Comparison of ENCODE assay signal across 11 mouse cellular contexts in genomic region chr4:150837458-150837857, GRCm38 (mm10). TPM values are rescaled to one million over a fixed set of nuclear protein-coding genes. Genes with fewer than 3 reads are reported as not detected.
A peak's percentile ranks its signal among the peaks of the same experiment; 100 is the strongest.
DNase-seq lines count a peak whose midpoint lies in the region; ATAC-seq and TF ChIP-seq lines count a peak whose summit lies in the region.
"Had no signal": no experiment of that assay in that cellular context is flagged by ENCODE, and none has a peak within 500 bp of the region (broad histone marks: within the 10 kb centered on the region; RNA-seq: fewer than 3 reads in every experiment).

No protein-coding gene starts in this region.

- 55% methylated on average over 6 of the region's 6 CpGs for WGBS in kidney, adult 2 months
- WGBS in kidney, embryonic 16.5 days, result 66% methylated on average over 6 of the region's 6 CpGs
- 76% methylated on average over 6 of the region's 6 CpGs for WGBS in kidney, embryonic 15.5 days
- 86% methylated on average over 6 of the region's 6 CpGs for WGBS in midbrain, embryonic 15.5 days
- WGBS in neural tube, embryonic 15.5 days, result 87% methylated on average over 6 of the region's 6 CpGs

- H3K9me3 ChIP-seq in kidney, embryonic 16.5 days (ENCODE audit: low read length), result no peaks in the 10 kb centered on the region
- H3K9me3 ChIP-seq in kidney, embryonic 15.5 days (replicated peaks), result no peaks in the 10 kb centered on the region
- no peaks in the 10 kb centered on the region for H3K9me3 ChIP-seq in midbrain, embryonic 15.5 days
- no peaks in the 10 kb centered on the region for H3K9me3 ChIP-seq in neural tube, embryonic 15.5 days (replicated peaks)
- H3K9me3 ChIP-seq: hindbrain, embryonic 12.5 days; stomach, embryonic 15.5 days had no signal

- no peak for ATAC-seq in kidney, embryonic 16.5 days (ENCODE audit: low FRiP score, low TSS enrichment)
- no peak for ATAC-seq in kidney, embryonic 15.5 days (replicated peaks; ENCODE audit: low FRiP score)
- ATAC-seq in megakaryocyte, adult 5-6 weeks (ENCODE audit: poor library complexity, severe bottlenecking), result peak; percentile 67
- no peak for ATAC-seq in midbrain, embryonic 15.5 days (replicated peaks)
- ATAC-seq in neural tube, embryonic 15.5 days (ENCODE audit: low FRiP score), result no peak

- no peaks in the 10 kb centered on the region for H3K27me3 ChIP-seq in kidney, adult 2 months (replicated peaks; ENCODE audit: control insufficient read depth, insufficient read depth, low read length)
- H3K27me3 ChIP-seq in kidney, embryonic 16.5 days (ENCODE audit: insufficient read depth, low read length), result no peaks in the 10 kb centered on the region
- H3K27me3 ChIP-seq in kidney, embryonic 15.5 days, result no peaks in the 10 kb centered on the region
- no peaks in the 10 kb centered on the region for H3K27me3 ChIP-seq in midbrain, embryonic 15.5 days (replicated peaks)
- H3K27me3 ChIP-seq in neural tube, embryonic 15.5 days (replicated peaks), result no peaks in the 10 kb centered on the region
- H3K27me3 ChIP-seq: hindbrain, embryonic 12.5 days; stomach, embryonic 15.5 days had no signal

- H3K4me2 ChIP-seq in kidney, embryonic 16.5 days (replicated peaks; ENCODE audit: low read depth, low read length), result no peak overlapping the region
- H3K4me2 ChIP-seq in kidney, embryonic 15.5 days, result no peak overlapping the region
- H3K4me2 ChIP-seq in midbrain, embryonic 15.5 days, result no peak overlapping the region
- H3K4me2 ChIP-seq in neural tube, embryonic 15.5 days, result no peak overlapping the region
- H3K4me2 ChIP-seq: hindbrain, embryonic 12.5 days; stomach, embryonic 15.5 days had no signal

- H3K9ac ChIP-seq in kidney, embryonic 16.5 days (replicated peaks; ENCODE audit: low read length), result no peak overlapping the region
- no peak overlapping the region for H3K9ac ChIP-seq in kidney, embryonic 15.5 days
- H3K9ac ChIP-seq in midbrain, embryonic 15.5 days, result no peak overlapping the region
- H3K9ac ChIP-seq in neural tube, embryonic 15.5 days (replicated peaks), result no peak overlapping the region
- H3K9ac ChIP-seq: hindbrain, embryonic 12.5 days; stomach, embryonic 15.5 days had no signal

- peaks cover 3% of the 10 kb centered on the region; the same call in 1 of the 2 replicates for H3K4me1 ChIP-seq in kidney, adult 2 months (ENCODE audit: control insufficient read depth, insufficient read depth, low read length)
- H3K4me1 ChIP-seq in kidney, embryonic 16.5 days (ENCODE audit: insufficient read depth, low read length), result 0 out of 2 replicates have a peak, but pooled peaks cover 3% of the 10 kb centered on the region
- H3K4me1 ChIP-seq in kidney, embryonic 15.5 days, result 0 out of 2 replicates have a peak, but pooled peaks cover 10% of the 10 kb centered on the region
- H3K4me1 ChIP-seq in midbrain, embryonic 15.5 days, result no peaks in the 10 kb centered on the region
- H3K4me1 ChIP-seq in neural tube, embryonic 15.5 days, result no peaks in the 10 kb centered on the region
- H3K4me1 ChIP-seq: hindbrain, embryonic 12.5 days; stomach, embryonic 15.5 days had no signal

- no peak overlapping the region for H3K27ac ChIP-seq in kidney, adult 2 months (ENCODE audit: insufficient read depth, low read depth, low read length)
- no peak overlapping the region for H3K27ac ChIP-seq in kidney, embryonic 16.5 days (ENCODE audit: low read length)
- peak overlapping the region; percentile 48; the same call in 1 of the 2 replicates for H3K27ac ChIP-seq in kidney, embryonic 15.5 days
- H3K27ac ChIP-seq in midbrain, embryonic 15.5 days, result no peak overlapping the region
- no peak overlapping the region for H3K27ac ChIP-seq in neural tube, embryonic 15.5 days (replicated peaks)
- H3K27ac ChIP-seq: hindbrain, embryonic 12.5 days; stomach, embryonic 15.5 days had no signal

- no peak overlapping the region for H3K4me3 ChIP-seq in kidney, adult 2 months (ENCODE audit: insufficient read depth, low read depth, low read length)
- no peak overlapping the region for H3K4me3 ChIP-seq in kidney, embryonic 16.5 days (ENCODE audit: low read length)
- H3K4me3 ChIP-seq in kidney, embryonic 15.5 days (replicated peaks), result no peak overlapping the region
- no peak overlapping the region for H3K4me3 ChIP-seq in midbrain, embryonic 15.5 days
- H3K4me3 ChIP-seq in neural tube, embryonic 15.5 days (replicated peaks), result no peak overlapping the region
- H3K4me3 ChIP-seq: hindbrain, embryonic 12.5 days; stomach, embryonic 15.5 days had no signal

- TF ChIP-seq CTCF in kidney, adult 2 months (conservative IDR thresholded peaks at IDR 0.05; ENCODE audit: insufficient read depth, insufficient read length, low read depth, low read length), result no peak

- peak; percentile 62 for DNase-seq in kidney, adult 2 months
- peak; percentile 29 for DNase-seq in c-Kit-positive CD71-negative TER-119-negative erythroid progenitor cells, embryonic 14.5 days (ENCODE audit: low read depth)
- no peak for DNase-seq in Muller cell, postnatal 12 days (ENCODE audit: inconsistent ontology term)
- DNase-seq: layer of hippocampus, adult 9-11 months had no signal

- no peak for TF ChIP-seq POLR2A in kidney, adult 2 months (IDR thresholded peaks at IDR 0.05; ENCODE audit: low read depth, low read length)

- H3K36me3 ChIP-seq in kidney, adult 2 months (ENCODE audit: control insufficient read depth, insufficient read depth, low read length), result no peaks in the 10 kb centered on the region
- H3K36me3 ChIP-seq in kidney, embryonic 16.5 days (ENCODE audit: insufficient read depth, low read length), result no peaks in the 10 kb centered on the region
- H3K36me3 ChIP-seq in kidney, embryonic 15.5 days, result no peaks in the 10 kb centered on the region
- no peaks in the 10 kb centered on the region for H3K36me3 ChIP-seq in midbrain, embryonic 15.5 days (replicated peaks)
- no peaks in the 10 kb centered on the region for H3K36me3 ChIP-seq in neural tube, embryonic 15.5 days
- H3K36me3 ChIP-seq: hindbrain, embryonic 12.5 days; stomach, embryonic 15.5 days had no signal

RNA-seq across cellular contexts. Expression of gene Errfi1, which starts 16.3 kb away (rescaled TPM):
- polyA plus RNA-seq in kidney, adult 2 months (2012; rRNA removed), result 230 TPM in 2 replicates
- polyA plus RNA-seq in kidney, embryonic 16.5 days (2015; fragmentation: Nextera tagmentation; extraction: Ambion mirVana), result 32.8 and 33.4 TPM in 2 replicates
- 29.3 and 34.2 TPM in 2 replicates for polyA plus RNA-seq in kidney, embryonic 15.5 days (2015; fragmentation: Nextera tagmentation; extraction: Ambion mirVana)
- total RNA-seq in megakaryocyte, adult 5-6 weeks (2015), result 1.8 and 3.7 TPM in 2 replicates
- 2.3 and 3.4 TPM in 2 replicates for total RNA-seq in megakaryocyte, adult 5-6 weeks (2017)
- 25.6 and 26.4 TPM in 2 replicates for polyA plus RNA-seq in midbrain, embryonic 15.5 days (2015; fragmentation: Nextera tagmentation; extraction: Ambion mirVana)
- polyA plus RNA-seq in neural tube, embryonic 15.5 days (2015; fragmentation: Nextera tagmentation; extraction: Ambion mirVana), result 51.8 and 57.4 TPM in 2 replicates
